Mouse (Mus musculus) liver, embryonic 16.5 days (tissue): Measurements from ENCODE around the gene Ttc39d. TPM values are rescaled to one million over a fixed set of nuclear protein-coding genes. Genes with fewer than 3 reads are reported as not detected.
"Not testable (repeated sequence)": the region's sequence is repeated elsewhere in the genome, so short reads cannot be mapped to it uniquely, and the experiment has no call there.

Source experiments
- ATAC-seq: fragments of 200-750 bp; cut with Nextera tagmentation; 2 replicates; pipeline ENCODE4 v1.8.0; 2017; ENCODE audit warnings: low read depth, mild to moderate bottlenecking, moderate number of reproducible peaks, moderate library complexity
- H3K27ac ChIP-seq: fragments of 300-500 bp; sonication (generic); 2 replicates; pipeline ENCODE4 v1.5.1; 2014; ENCODE audit warnings: mild to moderate bottlenecking, low read length
- H3K27me3 ChIP-seq: fragments of 300-500 bp; sonication (generic); 2 replicates; pipeline ENCODE4 v1.6.1; 2014; ENCODE audit warnings: low read depth, low read length, mixed read lengths; ENCODE audit not compliant: control insufficient read depth, insufficient read depth
- H3K36me3 ChIP-seq: fragments of 300-500 bp; sonication (generic); 2 replicates; pipeline ENCODE4 v1.6.1; 2014; ENCODE audit warnings: mild to moderate bottlenecking; ENCODE audit not compliant: control insufficient read depth, insufficient read depth
- H3K4me1 ChIP-seq: fragments of 300-500 bp; sonication (generic); 2 replicates; pipeline ENCODE4 v1.6.1; 2014; ENCODE audit warnings: low read depth, low read length, mixed read lengths; ENCODE audit not compliant: control insufficient read depth
- H3K4me2 ChIP-seq: fragments of 300-500 bp; sonication (generic); 2 replicates; pipeline ENCODE4 v1.6.1; 2014; ENCODE audit warnings: low read depth, low read length, mixed read lengths
- H3K4me3 ChIP-seq: fragments of 300-500 bp; sonication (generic); 2 replicates; pipeline ENCODE4 v1.5.1; 2014; ENCODE audit warnings: low read depth, mild to moderate bottlenecking, low read length
- H3K9ac ChIP-seq: fragments of 300-500 bp; sonication (generic); 2 replicates; pipeline ENCODE4 v1.6.1; 2014; ENCODE audit warnings: low read depth, low read length
- H3K9me3 ChIP-seq: fragments of 300-500 bp; sonication (generic); replicated peaks from 2 replicates; pipeline ENCODE4 v1.6.1; 2016; ENCODE audit warnings: low read length; ENCODE audit not compliant: control insufficient read depth
- WGBS: fragments of 180-500 bp; shearing (Covaris S2); extraction: QIAGEN DNeasy Blood & Tissue Kit; methylation state at CpG from one replicate; pipeline ENCODE4 v1.1.7; 2014; ENCODE audit not compliant: insufficient replicate concordance; 5-methylcytosine and 5-hydroxymethylcytosine counted together
- polyA plus RNA-seq: library from polyadenylated mRNA; unstranded; fragments of >200 nt; fragmentation: Nextera tagmentation; extraction: Ambion mirVana; gene quantifications from 2 replicates; pipeline ENCODE4 v1.2.1, GENCODE M21; 2015

Gene Ttc39d
- polyA plus RNA-seq, 1 experiment from 2014 or later, result not detected

GRCm38 (mm10) chr17:80178846-80179245, 28.4 kb upstream of the Ttc39d start:
- H3K27ac ChIP-seq, H3K27me3 ChIP-seq, H3K4me2 ChIP-seq, H3K36me3 ChIP-seq, H3K4me3 ChIP-seq, H3K9me3 ChIP-seq, H3K9ac ChIP-seq, ATAC-seq, H3K4me1 ChIP-seq: not testable (repeated sequence)
- WGBS, result 77% methylated on average over 3 of the region's 3 CpGs

- Histone ChIP-seq H3K27ac (no peak overlapping the region), H3K4me1 (no peaks in the 10 kb centered on the region), H3K4me2 (no peak overlapping the region), H3K36me3 (no peaks in the 10 kb centered on the region), H3K9me3 (no peaks in the 10 kb centered on the region), H3K27me3 (no peaks in the 10 kb centered on the region), H3K9ac (no peak overlapping the region), H3K4me3 (no peak overlapping the region)
- WGBS, result under 1% methylated on average over 6 of the region's 6 CpGs
- ATAC-seq, result peak; percentile 59
These were observed 27.3 kb upstream of the Ttc39d start for GRCm38 (mm10) chr17:80179959-80180358.

GRCm38 (mm10) chr17:80180468-80180867, 26.8 kb upstream of the Ttc39d start:
- ATAC-seq, result no peak
- Histone ChIP-seq H3K27ac (no peak overlapping the region), H3K4me3 (no peak overlapping the region), H3K36me3 (no peaks in the 10 kb centered on the region), H3K27me3 (no peaks in the 10 kb centered on the region), H3K9me3 (no peaks in the 10 kb centered on the region), H3K4me1 (no peaks in the 10 kb centered on the region), H3K4me2 (no peak overlapping the region), H3K9ac (no peak overlapping the region)

GRCm38 (mm10) chr17:80183615-80184014, 23.6 kb upstream of the Ttc39d start:
- H3K9ac ChIP-seq, result no peak overlapping the region
- 62% methylated on average over 10 of the region's 10 CpGs for WGBS

GRCm38 (mm10) chr17:80193075-80193474, 14.2 kb upstream of the Ttc39d start:
- Histone ChIP-seq H3K4me3 (no peak overlapping the region), H3K4me2 (no peak overlapping the region), H3K27me3 (no peaks in the 10 kb centered on the region), H3K9me3 (no peaks in the 10 kb centered on the region), H3K4me1 (no peaks in the 10 kb centered on the region), H3K27ac (no peak overlapping the region), H3K9ac (no peak overlapping the region), H3K36me3 (no peaks in the 10 kb centered on the region; the same call in 1 of the 2 replicates)
- no peak for ATAC-seq
- 54% methylated on average over 5 of the region's 5 CpGs for WGBS

More at GRCm38 (mm10) chr17:80183615-80184014, 23.6 kb upstream of the Ttc39d start:
- Histone ChIP-seq H3K4me1 (no peaks in the 10 kb centered on the region), H3K4me2 (no peak overlapping the region), H3K27ac (no peak overlapping the region), H3K27me3 (no peaks in the 10 kb centered on the region), H3K4me3 (no peak overlapping the region), H3K36me3 (no peaks in the 10 kb centered on the region), H3K9me3 (no peaks in the 10 kb centered on the region)
- ATAC-seq, result no peak

- ATAC-seq, result peak; percentile 24; the same call in 1 of the 2 replicates
- WGBS, result 85% methylated on average over 3 of the region's 3 CpGs
These were observed 8.0 kb upstream of the Ttc39d start for GRCm38 (mm10) chr17:80199160-80199778.

GRCm38 (mm10) chr17:80205657-80206056, 1.6 kb upstream of the Ttc39d start:
- no peak for ATAC-seq
- Histone ChIP-seq H3K4me3 (peak overlapping the region; percentile 91), H3K4me2 (peak overlapping the region; percentile 93), H3K9me3 (no peaks in the 10 kb centered on the region), H3K36me3 (peaks cover 34% of the 10 kb centered on the region), H3K27ac (0 out of 2 replicates have a peak overlapping the region, but pooled peaks have one; percentile 19), H3K4me1 (peaks cover 6% of the 10 kb centered on the region), H3K27me3 (no peaks in the 10 kb centered on the region), H3K9ac (peak overlapping the region; percentile 93)
- 13% methylated on average over 5 of the region's 5 CpGs for WGBS

More at GRCm38 (mm10) chr17:80199160-80199778, 8.0 kb upstream of the Ttc39d start:
- no peaks in the 10 kb centered on the region for H3K4me1 ChIP-seq
- peaks cover 28% of the 10 kb centered on the region for H3K36me3 ChIP-seq
- H3K9ac ChIP-seq, result no peak overlapping the region
- no peak overlapping the region for H3K27ac ChIP-seq
- no peak overlapping the region for H3K4me2 ChIP-seq
- H3K27me3 ChIP-seq, result no peaks in the 10 kb centered on the region
- H3K4me3 ChIP-seq, result no peak overlapping the region
- no peaks in the 10 kb centered on the region for H3K9me3 ChIP-seq

GRCm38 (mm10) chr17:80206301-80206670, 974 bp upstream of the Ttc39d start:
- H3K9me3 ChIP-seq, result no peaks in the 10 kb centered on the region
- H3K9ac ChIP-seq, result peak overlapping the region; percentile 93
- WGBS, result under 1% methylated on average over 36 of the region's 36 CpGs
- peak overlapping the region; percentile 95 for H3K27ac ChIP-seq
- peak overlapping the region; percentile 93 for H3K4me2 ChIP-seq
- H3K27me3 ChIP-seq, result no peaks in the 10 kb centered on the region
- peaks cover 31% of the 10 kb centered on the region for H3K36me3 ChIP-seq
- peaks cover 6% of the 10 kb centered on the region for H3K4me1 ChIP-seq
- ATAC-seq, result peak; percentile 65
- peak overlapping the region; percentile 91 for H3K4me3 ChIP-seq

GRCm38 (mm10) chr17:80213998-80214397, 6.7 kb downstream of the Ttc39d start:
- not testable (repeated sequence) for H3K27me3 ChIP-seq, H3K4me2 ChIP-seq, H3K27ac ChIP-seq, ATAC-seq, H3K4me3 ChIP-seq, H3K9ac ChIP-seq, H3K4me1 ChIP-seq, H3K9me3 ChIP-seq, H3K36me3 ChIP-seq
- 83% methylated on average over 4 of the region's 4 CpGs for WGBS
